Mouse (Mus musculus): ENCODE data around the gene Csnk2b.

Gene Csnk2b

DNA sequence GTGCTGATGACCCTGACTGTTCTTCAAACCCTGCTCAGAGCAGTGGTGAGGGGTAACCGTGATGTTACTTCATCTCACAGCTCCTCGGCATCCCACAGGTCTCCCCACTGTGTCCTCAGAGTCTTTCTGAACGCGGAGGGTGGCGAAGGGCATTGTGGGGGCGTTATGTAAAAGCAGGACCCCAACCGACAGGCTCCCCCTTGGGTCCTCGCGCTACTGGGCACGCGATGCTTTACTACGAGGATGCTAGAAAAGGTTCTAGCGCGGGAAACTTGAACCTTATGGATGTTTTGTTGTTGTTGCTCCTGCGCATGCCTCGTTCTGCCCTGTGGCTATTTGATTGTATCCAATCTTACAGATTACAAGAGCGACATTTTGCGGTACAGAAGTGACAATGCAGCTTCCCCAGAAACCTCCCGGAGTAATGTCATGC lies at the start of gene Csnk2b:
Gene Csnk2b, minus strand, starts transcription at position 183 of the 433 bp plus-strand sequence.
- peak; percentile 25 for DNase-seq (ENCODE audit: extremely low read depth, low read depth)

DNA sequence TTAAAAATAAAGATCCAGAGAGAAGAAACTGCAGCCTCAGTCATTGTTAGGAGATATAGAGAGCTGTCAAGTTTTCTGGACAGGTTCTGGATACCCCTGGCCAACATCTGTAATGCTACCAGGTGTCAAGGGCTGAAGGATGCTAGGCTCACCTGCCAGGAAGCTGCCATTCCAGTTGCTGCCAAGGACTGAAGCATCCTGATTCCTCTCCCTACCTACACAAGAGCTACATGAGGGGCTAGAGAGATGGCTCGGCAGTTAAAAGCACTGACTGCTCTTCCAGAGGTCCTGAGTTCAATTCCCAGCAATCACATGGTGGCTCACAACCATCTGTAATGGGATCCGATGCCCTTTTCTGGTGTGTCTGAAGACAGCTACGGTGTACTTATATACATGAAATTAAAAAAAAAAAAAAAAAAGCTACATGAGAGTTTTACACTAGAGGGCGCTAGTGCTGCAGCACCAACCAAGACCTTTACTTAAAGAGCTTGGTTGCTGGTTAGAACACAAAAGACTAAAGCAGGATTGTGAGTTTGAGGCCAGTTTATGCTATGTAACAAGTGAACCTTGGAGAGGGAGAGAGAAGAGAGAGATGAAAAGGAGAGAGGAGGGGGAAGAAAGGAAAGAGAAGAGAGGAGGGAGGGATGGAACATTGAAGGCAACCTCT lies 46.8 kb upstream of the Csnk2b start:
- DNase-seq (ENCODE audit: extremely low read depth, low read depth): peak; percentile 42

- no peak for DNase-seq (ENCODE audit: extremely low read depth, low read depth)
Observed at GRCm38 (mm10) chr17:35167794-35168193, 45.9 kb upstream of the Csnk2b start.

DNA sequence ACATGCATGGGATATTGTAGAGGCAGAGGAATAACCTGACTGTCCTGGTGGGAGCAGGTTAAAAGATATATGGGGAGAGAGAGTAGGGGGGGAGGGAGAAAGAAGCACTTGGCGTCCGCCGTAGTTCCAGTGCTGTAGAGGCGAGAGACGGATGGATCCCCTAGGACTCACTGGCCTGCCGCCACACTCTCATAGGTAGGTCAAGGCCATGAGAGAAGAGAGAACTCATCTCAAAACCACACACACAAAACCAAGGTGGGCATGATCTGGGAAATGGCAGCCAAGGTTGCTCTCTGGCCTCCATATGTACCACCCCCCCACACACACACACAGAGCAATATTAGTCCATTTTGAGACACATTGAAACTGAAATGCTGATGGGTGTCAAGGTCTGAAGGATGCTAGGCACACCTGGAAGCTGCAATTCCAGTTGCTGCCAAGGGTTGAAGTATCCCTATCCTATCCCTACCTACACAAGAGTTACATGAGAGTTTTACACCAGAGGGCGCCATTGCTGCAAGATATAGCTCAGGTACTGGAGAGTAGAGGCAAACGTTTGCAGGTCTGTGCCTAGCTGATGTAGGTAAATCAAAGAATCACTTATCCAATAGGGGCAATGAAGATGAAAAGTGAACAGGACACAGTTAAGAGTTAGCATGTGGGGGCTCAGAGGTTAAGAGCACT lies 44.6 kb upstream of the Csnk2b start:
- DNase-seq (ENCODE audit: extremely low read depth, low read depth): peak; percentile 47

DNA sequence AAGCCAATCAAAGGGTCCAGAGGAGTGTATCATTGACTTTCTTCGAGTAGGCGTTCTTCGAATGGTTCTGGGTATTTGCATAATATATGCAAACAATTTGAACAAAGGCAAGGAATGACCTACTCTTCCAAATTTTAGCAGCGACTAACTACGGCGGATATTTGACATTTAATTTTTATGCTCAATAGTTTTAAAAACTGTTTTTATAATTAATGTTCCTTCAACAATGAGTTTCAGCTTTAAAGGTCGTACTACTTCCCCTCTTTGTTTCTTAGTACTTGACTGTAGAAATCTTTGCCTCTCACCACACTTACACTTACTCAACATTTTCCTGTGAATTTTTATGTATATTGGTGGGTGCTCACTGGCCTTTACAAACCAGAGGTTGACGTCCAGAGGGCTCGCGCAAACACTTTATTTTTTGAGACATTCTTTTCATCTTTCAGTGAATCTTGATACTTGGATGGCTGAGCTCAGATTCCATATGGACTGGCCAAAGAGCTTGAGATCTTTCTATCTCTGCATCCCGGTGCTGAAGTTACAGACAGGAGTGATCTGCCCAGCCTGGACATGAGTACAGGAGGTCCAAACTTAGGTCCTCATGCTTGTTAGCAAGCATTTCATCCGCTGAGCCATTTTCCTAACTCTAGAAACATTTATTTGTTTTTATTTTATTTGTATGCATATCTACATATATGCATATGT lies 43.8 kb upstream of the Csnk2b start:
- no peak for DNase-seq (ENCODE audit: extremely low read depth, low read depth)

GRCm38 (mm10) chr17:35164568-35165450 lies 43.0 kb upstream of the Csnk2b start, which contains the start of gene Prrc2a:
Gene Prrc2a (minus strand): TSS chr17:35164897.
- peak; percentile 90 for DNase-seq (ENCODE audit: extremely low read depth, low read depth)

GRCm38 (mm10) chr17:35164218-35164567 lies 42.3 kb upstream of the Csnk2b start:
- DNase-seq (ENCODE audit: extremely low read depth, low read depth): no peak

- no peak for DNase-seq (ENCODE audit: extremely low read depth, low read depth)
Observed at GRCm38 (mm10) chr17:35163326-35164081, 41.7 kb upstream of the Csnk2b start.

GRCm38 (mm10) chr17:35162730-35163129 lies 40.9 kb upstream of the Csnk2b start:
- no peak for DNase-seq (ENCODE audit: extremely low read depth, low read depth)

GRCm38 (mm10) chr17:35162121-35162520 lies 40.3 kb upstream of the Csnk2b start:
- DNase-seq (ENCODE audit: extremely low read depth, low read depth): no peak

DNA sequence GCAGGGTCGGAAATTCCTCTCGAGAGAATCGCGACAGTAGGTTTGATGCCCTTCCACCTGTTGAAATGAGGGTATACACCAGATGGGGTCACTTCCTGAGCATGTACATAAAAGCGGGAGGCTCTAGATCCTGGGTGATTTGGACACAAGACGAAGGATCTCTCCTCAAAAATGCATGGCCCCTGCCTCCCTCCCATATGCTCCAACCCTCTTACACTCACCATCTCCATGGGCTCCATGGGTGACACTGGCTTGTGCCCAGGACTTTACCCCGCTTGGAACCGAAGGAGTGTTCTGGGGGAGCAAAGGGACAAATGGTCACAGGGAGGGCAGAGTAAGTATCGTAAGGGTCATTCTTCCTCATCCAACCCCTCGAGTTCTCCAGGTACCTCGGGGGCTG lies 39.6 kb upstream of the Csnk2b start:
- DNase-seq (ENCODE audit: extremely low read depth, low read depth): no peak

- no peak for DNase-seq (ENCODE audit: extremely low read depth, low read depth)
Observed at GRCm38 (mm10) chr17:35159638-35160037, 37.8 kb upstream of the Csnk2b start.

- DNase-seq (ENCODE audit: extremely low read depth, low read depth): no peak
Observed at GRCm38 (mm10) chr17:35158850-35159593, 37.2 kb upstream of the Csnk2b start.

- DNase-seq (ENCODE audit: extremely low read depth, low read depth): no peak
Observed at GRCm38 (mm10) chr17:35157661-35158175, 35.9 kb upstream of the Csnk2b start.

DNA sequence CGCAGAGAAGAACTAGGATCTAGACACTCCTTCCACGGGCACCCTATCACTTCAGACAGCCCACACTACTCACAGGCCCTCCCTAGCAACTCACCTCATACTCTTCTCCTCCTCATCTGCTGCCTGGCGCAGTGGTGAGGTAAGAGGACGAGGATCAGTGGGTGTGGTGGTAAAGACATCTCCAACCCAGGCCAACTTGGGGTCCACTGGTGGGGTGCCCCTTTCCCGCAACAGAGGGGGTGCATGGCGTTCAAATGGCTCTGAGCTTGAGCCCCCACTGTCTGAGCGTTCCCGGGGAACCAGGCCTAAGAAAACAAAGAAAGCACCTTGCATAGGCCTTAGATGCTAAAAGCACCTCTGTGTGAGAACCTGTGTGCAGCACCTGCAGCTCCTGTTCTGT lies 35.4 kb upstream of the Csnk2b start:
- DNase-seq (ENCODE audit: extremely low read depth, low read depth): no peak

DNA sequence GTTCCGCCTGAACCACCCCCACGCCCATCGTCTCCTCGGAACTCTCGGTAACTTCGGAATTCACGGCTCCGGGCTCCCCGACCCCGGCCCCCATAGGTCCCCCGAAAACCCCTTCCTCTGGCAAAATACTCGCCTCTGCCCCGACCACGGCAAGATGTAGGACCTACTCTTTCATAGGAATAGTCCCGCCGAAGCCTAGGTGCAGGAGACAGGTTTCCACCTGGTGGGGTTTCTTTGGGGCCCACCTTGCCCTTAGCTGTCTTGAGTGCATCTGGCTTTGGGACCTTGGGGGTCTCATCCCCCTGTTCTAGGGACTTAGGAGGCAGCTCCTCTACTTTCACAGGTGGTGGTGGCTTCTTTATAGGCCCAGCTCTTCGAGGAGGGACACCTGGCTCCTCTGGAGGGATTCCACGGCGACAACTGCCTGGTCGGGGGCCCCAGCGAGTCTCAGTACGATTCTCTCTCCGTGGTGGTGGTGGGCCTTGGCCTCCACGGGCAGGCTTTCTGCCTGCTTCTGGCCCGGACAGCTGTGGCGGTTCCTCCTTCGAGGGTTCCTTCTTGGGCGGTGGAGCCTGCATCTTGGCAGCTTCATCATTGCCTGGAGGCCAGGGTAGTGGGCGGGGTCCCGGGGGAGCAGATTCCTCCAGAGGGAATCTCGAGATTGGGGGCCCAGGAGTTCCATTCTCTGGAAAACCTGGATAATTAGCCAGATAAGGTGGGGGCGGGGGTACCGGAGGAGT lies 34.8 kb upstream of the Csnk2b start:
- DNase-seq (ENCODE audit: extremely low read depth, low read depth): no peak

- DNase-seq (ENCODE audit: extremely low read depth, low read depth): no peak
Observed at GRCm38 (mm10) chr17:35155451-35155850, 33.6 kb upstream of the Csnk2b start.

- no peak for DNase-seq (ENCODE audit: extremely low read depth, low read depth)
Observed at GRCm38 (mm10) chr17:35154616-35155015, 32.8 kb upstream of the Csnk2b start.

DNA sequence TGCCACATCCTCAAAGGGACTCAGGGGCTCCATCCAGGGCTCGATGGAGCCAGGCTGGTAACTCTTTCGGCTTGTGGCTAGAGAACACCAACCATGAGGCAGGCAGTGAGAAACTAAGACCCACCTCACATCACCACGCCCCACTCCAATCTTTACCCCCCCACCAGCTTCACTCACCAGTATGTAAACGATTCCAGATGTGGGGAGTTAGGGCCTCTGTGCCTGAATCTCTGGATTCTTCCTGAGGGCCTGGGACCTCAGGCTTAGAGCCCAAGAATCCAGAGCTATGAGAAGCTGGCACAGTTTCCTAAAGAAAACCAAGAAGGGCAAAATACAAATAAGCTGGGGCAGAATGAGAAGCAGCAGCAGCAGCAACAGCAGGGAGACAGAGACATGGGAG lies 32.1 kb upstream of the Csnk2b start:
- DNase-seq (ENCODE audit: extremely low read depth, low read depth): no peak
